Mouse (Mus musculus) gastrocnemius, adult 2 months (tissue): ENCODE measurements around the gene Nolc1. TPM values are rescaled to one million over a fixed set of nuclear protein-coding genes. Genes with fewer than 3 reads are reported as not detected.

Source experiments
- DNase-seq: peaks from one replicate; pipeline ENCODE4 v3.0.0; 2022
- H3K27ac ChIP-seq: fragments of 200-600 bp; 2 replicates; pipeline ENCODE4 v1.8.1; 2022; ENCODE audit warnings: mild to moderate bottlenecking
- H3K4me3 ChIP-seq: fragments of 200-600 bp; 2 replicates; pipeline ENCODE4 v1.8.1; 2022; ENCODE audit warnings: mild to moderate bottlenecking, moderate library complexity
- CTCF ChIP-seq: fragments of 200-600 bp; IDR thresholded peaks from 2 replicates; pipeline ENCODE4 v1.8.1; 2022; ENCODE audit warnings: antibody characterized with exemption, mild to moderate bottlenecking, moderate library complexity
- intact Hi-C: fragments of 180-260 bp; cut with DNase I; formaldehyde crosslinking; loops from one replicate; pipeline ENCODE4 v1.15.1; 2025
- long read RNA-seq, 2 experiments: library from polyadenylated mRNA; stranded (forward); transcript quantifications; one replicate each; pipeline ENCODE4 v2.0.0; 2021
- total RNA-seq, 2 experiments: library from RNA; stranded (reverse); gene quantifications; 2 replicates each; pipeline ENCODE4 v1.2.3; 2021

Nolc1 gene
- 10 to 100 TPM; 22.4 to 22.5 TPM for total RNA-seq
- long read RNA-seq, experiment 1, transcript Nolc1-203 (13 exons, 3,523 nt): major isoform, 18 of 45 reads
- long read RNA-seq, experiment 1, partial matches to known transcripts: 4 of 45 reads
- long read RNA-seq, experiment 1, other reads (novel, unspliced or antisense): 21 of 45 reads
- long read RNA-seq, experiment 2, transcript Nolc1-203 (13 exons, 3,523 nt): major isoform, 16 of 41 reads
- long read RNA-seq, experiment 2, partial matches to known transcripts: 6 of 41 reads
- long read RNA-seq, experiment 2, other reads (novel, unspliced or antisense): 18 of 41 reads

GRCm38 (mm10) chr19:46075616-46076607 is at the start of gene Nolc1:
Gene Nolc1, plus strand, starts transcription at chr19:46075863.
- intact Hi-C loops: loop anchor here (5.0 kb wide), 1 partner anchor 496 kb away; the partner anchor contains the start of genes Arl3 and Sfxn2
- peak; percentile 99 for DNase-seq

GRCm38 (mm10) chr19:46026567-46026966 is 49.1 kb upstream of the Nolc1 start:
- intact Hi-C loops: no loop called here
- no peak for DNase-seq
- Histone ChIP-seq H3K4me3 (no peak overlapping the region), H3K27ac (no peak overlapping the region)
- no peak for TF ChIP-seq CTCF

More at GRCm38 (mm10) chr19:46075616-46076607, at the start of gene Nolc1:
- Histone ChIP-seq H3K27ac (peak within 1 kb of the TSS; percentile 98), H3K4me3 (peak within 1 kb of the TSS; percentile 95)
- TF ChIP-seq CTCF: no peak

GRCm38 (mm10) chr19:46028747-46029320 is 46.8 kb upstream of the Nolc1 start:
- no peak overlapping the region for H3K27ac ChIP-seq
- intact Hi-C loops: no loop called here
- peak; percentile 35; the same call in 1 of the 2 replicates for TF ChIP-seq CTCF
- DNase-seq: no peak
- H3K4me3 ChIP-seq: no peak overlapping the region

GRCm38 (mm10) chr19:46029652-46030051 is 46.0 kb upstream of the Nolc1 start:
- intact Hi-C loops: no loop called here
- TF ChIP-seq CTCF: no peak
- no peak for DNase-seq
- Histone ChIP-seq H3K4me3 (no peak overlapping the region), H3K27ac (no peak overlapping the region)

GRCm38 (mm10) chr19:46030196-46030983 is 45.3 kb upstream of the Nolc1 start:
- Histone ChIP-seq H3K27ac (no peak overlapping the region), H3K4me3 (no peak overlapping the region)
- no peak for TF ChIP-seq CTCF
- no peak for DNase-seq
- intact Hi-C loops: no loop called here

- no peak for TF ChIP-seq CTCF
- Histone ChIP-seq H3K27ac (peak overlapping the region; percentile 24; the same call in 1 of the 2 replicates), H3K4me3 (no peak overlapping the region)
Measured at GRCm38 (mm10) chr19:46031689-46032432, 43.8 kb upstream of the Nolc1 start.

GRCm38 (mm10) chr19:46032731-46033510 is 42.7 kb upstream of the Nolc1 start:
- H3K27ac ChIP-seq: no peak overlapping the region
- TF ChIP-seq CTCF: no peak
- H3K4me3 ChIP-seq: no peak overlapping the region
- DNase-seq: no peak
- intact Hi-C loops: no loop called here

More at GRCm38 (mm10) chr19:46031689-46032432, 43.8 kb upstream of the Nolc1 start:
- DNase-seq: no peak
- intact Hi-C loops: no loop called here

- TF ChIP-seq CTCF: no peak
- Histone ChIP-seq H3K27ac (no peak overlapping the region), H3K4me3 (no peak overlapping the region)
- intact Hi-C loops: no loop called here
- no peak for DNase-seq
Measured at GRCm38 (mm10) chr19:46033911-46034310, 41.8 kb upstream of the Nolc1 start.

- no peak for DNase-seq
- no peak overlapping the region for H3K27ac ChIP-seq
- H3K4me3 ChIP-seq: no peak overlapping the region
- no peak for TF ChIP-seq CTCF
- intact Hi-C loops: no loop called here
Measured at GRCm38 (mm10) chr19:46035971-46036370, 39.7 kb upstream of the Nolc1 start.

GRCm38 (mm10) chr19:46036477-46037242 is 39.0 kb upstream of the Nolc1 start:
- peak; percentile 49 for TF ChIP-seq CTCF
- DNase-seq: no peak
- no peak overlapping the region for H3K27ac ChIP-seq
- no peak overlapping the region for H3K4me3 ChIP-seq
- intact Hi-C loops: no loop called here
